Mouse (Mus musculus): Measurements from ENCODE around the gene Cacul1.

GRCm38 (mm10) chr19:60500209-60500608 lies 80.6 kb downstream of the Cacul1 start:
- TF ChIP-seq CTCF (IDR thresholded peaks at IDR 0.05) (no peak), EP300 (IDR thresholded peaks at IDR 0.05) (no peak)
